Mouse (Mus musculus) layer of hippocampus, postnatal 25 days (tissue): ENCODE measurements around the gene Cbs. TPM values are rescaled to one million over a fixed set of nuclear protein-coding genes. Genes with fewer than 3 reads are reported as not detected.

Source experiments
- microRNA-seq, 2 experiments: library from miRNA; unstranded; fragments of <30 nt; microRNA quantifications; one replicate each; pipeline ENCODE4 v1.2.0; 2021
- total RNA-seq, 2 experiments: library from RNA; stranded (reverse); gene quantifications; 2 replicates each; pipeline ENCODE4 v1.2.3; 2021

The Cbs gene
- total RNA-seq, 2 experiments from 2014 or later: 56.3 to 58.1 TPM

Small RNAs within 50 kb of the gene (microRNA-seq; reads per million reads assigned to microRNA genes)
- gene Gm24970: 0 to 0.92 reads per million in 2 experiments

Other genes with a start within 250 kb of the Cbs start
- gene Wdr4, start 117.3 kb downstream of the Cbs start, total RNA-seq: 10 to 100 TPM; 23.8 to 25.6 TPM
- 100 to 1,000 TPM; 268 to 278 TPM for gene Ndufv3, start 117.1 kb downstream of the Cbs start, total RNA-seq
- 10 to 100 TPM; 13.0 to 15.8 TPM for gene Pknox1, start 72.5 kb downstream of the Cbs start, total RNA-seq
- gene U2af1, start 21.7 kb upstream of the Cbs start, total RNA-seq: 100 to 1,000 TPM; 121 to 128 TPM
- under 1 TPM in 1 of 2 experiments, not detected in 1; 0.31 TPM for gene Cryaa, start 40.6 kb upstream of the Cbs start, total RNA-seq
- gene Sik1, start 218.6 kb upstream of the Cbs start, total RNA-seq: 10 to 100 TPM; 11.7 to 14.6 TPM